Mouse (Mus musculus) T-helper 17 cell (primary cell): Measurements from ENCODE around the gene Olfr1504.
"Not testable (repeated sequence)": the region's sequence is repeated elsewhere in the genome, so short reads cannot be mapped to it uniquely, and the experiment has no call there.

Source experiments
- in situ Hi-C, 2 experiments: fragments of 300-600 bp; cut with MboI, MseI; formaldehyde crosslinking; loops; 1 replicate in 1 of 2; 2 replicates in 1 of 2; pipeline ENCODE4 v1.15.1; 2025; ENCODE audit warnings: high pct_unique_total_duplicates in 2 of 2

The Olfr1504 gene

GRCm38 (mm10) chr19:13897828-13898227 lies at the start of gene Olfr1504:
Gene Olfr1504, minus strand, starts transcription at chr19:13897928.
- in situ Hi-C loops, result no loop called here

DNA sequence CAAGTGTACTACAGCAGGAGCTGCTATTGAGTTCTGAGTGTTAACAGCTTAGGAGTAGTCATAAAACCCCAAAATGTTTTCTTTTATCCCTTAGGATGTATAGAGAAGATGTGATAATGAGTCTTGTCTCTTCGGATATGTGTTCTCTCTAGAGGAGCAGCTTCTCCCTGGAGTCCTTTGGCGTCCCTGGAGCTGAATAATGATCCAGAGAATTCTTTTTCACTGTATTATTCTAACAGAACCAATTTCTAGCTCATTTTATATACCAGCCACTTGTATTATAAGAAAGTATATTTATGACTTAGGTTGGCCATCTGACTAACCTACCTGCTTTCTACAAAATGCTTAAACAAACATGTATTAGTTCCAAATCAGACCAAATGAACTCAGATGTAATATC lies 15.5 kb upstream of the Olfr1504 start, which contains the start of gene Olfr1505:
Gene Olfr1505, plus strand, starts transcription at position 301 of the 400 bp plus-strand sequence.
- in situ Hi-C loops, result no loop called here

DNA sequence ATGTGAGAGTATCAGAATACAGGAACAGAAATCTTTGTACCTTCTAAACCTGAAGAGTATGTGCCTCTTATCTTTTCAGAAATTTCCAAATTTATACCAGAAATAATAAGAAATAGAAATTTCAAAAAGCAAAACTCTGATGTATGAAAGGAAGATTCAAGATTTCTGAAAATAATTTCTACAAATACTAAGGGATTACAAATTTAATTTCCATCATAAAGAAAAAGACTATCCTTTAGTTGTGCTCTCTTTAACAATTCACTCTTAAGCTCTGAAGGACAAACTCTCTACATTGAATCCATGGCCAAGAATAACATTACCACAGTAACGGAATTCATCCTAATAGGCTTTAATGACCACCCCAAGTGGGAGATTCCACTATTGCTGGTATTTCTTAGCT lies 36.2 kb downstream of the Olfr1504 start, which contains the start of gene Olfr1502:
Gene Olfr1502, plus strand, starts transcription at position 301 of the 400 bp plus-strand sequence.
- in situ Hi-C loops, result no loop called here

DNA sequence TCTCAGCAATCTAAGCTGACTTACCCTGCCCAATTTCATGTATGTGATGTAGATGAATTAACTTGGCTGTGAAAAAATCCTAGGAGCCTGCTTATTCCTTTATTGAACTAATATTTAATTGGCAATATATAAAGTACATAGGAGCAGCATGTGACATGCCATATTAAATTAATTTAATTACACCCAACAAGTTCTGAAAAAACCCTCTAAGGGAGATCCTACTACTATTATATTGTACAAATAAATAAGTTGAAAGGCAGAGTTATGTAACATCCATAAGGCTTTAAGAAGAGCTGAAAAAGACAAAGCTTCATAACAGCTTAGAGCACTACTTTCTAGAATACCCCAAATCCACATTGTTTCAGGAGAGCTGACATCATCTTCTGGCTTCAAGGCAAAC lies 47.1 kb downstream of the Olfr1504 start, which contains the start of gene Olfr1501:
Gene Olfr1501, minus strand, starts transcription at position 101 of the 400 bp plus-strand sequence.
- in situ Hi-C loops, result not testable (repeated sequence)
